Mouse (Mus musculus): ENCODE measurements at regions not wholly inside any gene's neighbourhood (a gene's known extent, or its start where the extent isn't known, plus 50 kb on each side); places are given as distances from the start of the nearest gene placed in this dataset.

DNA sequence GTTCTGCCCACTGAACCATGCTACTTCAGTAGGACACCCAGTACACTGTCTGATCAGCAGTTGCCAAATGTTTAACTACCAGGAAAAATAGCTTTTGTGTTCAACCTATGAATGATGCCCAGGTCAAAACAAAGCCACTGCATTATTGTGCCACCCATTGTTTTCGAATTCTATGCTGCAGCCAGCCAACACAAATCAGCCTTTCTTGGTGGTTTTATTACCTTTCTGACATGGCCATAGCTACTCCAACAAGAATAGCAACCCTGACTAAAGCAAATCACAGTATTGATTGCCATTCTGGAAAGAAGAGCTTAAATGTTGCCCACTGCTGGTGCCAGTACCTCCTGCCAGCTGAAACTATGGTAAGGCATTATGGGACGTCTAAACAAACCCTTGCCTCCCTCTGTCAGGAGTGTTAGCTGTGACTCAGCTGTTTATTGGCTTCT, 225.7 kb downstream of the Basp1 start:
- Histone ChIP-seq H3K9me3 (replicated peaks; ENCODE audit: control insufficient read depth, low read length) (no peaks in the 10 kb centered on the region), H3K4me3 (ENCODE audit: low read depth, low read length) (no peak overlapping the region), H3K27ac (ENCODE audit: low read depth) (no peak overlapping the region), H3K27me3 (ENCODE audit: control insufficient read depth, insufficient read depth, low read length) (no peaks in the 10 kb centered on the region), H3K9ac (replicated peaks; ENCODE audit: low read depth, low read length) (no peak overlapping the region), H3K4me2 (ENCODE audit: low read depth, low read length) (no peak overlapping the region), H3K36me3 (replicated peaks; ENCODE audit: control insufficient read depth, insufficient read depth, low read length) (no peaks in the 10 kb centered on the region), H3K4me1 (ENCODE audit: control insufficient read depth, insufficient read depth) (no peaks in the 10 kb centered on the region)
- TF ChIP-seq CTCF (IDR thresholded peaks at IDR 0.05; ENCODE audit: low read depth) = no peak
- no peak for TF ChIP-seq EP300 (IDR thresholded peaks at IDR 0.05; ENCODE audit: low read depth)
- DNase-seq (ENCODE audit: low spot score) (no peak), ATAC-seq (ENCODE audit: insufficient read depth, low read depth) (no peak)
- WGBS = 65% methylated on average over 2 of the region's 2 CpGs

DNA sequence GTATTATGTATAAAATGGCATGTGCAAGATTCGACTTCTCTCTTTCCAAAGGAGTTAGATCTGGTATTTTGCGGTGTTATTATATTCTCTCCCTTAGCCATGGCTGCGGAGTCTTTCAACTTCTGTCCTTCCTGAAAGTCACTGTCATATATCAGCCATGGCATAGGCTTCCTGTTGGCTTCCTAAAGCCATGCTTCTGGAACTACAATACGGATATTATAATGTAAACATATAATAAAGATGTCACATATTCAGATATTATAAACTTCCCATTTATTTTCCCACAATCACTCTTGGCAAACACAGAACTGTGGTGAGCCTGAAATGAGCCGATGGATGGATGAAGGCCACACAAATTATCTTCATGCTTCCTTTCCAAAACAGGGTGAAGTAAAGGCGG, 240.8 kb downstream of the Basp1 start:
- 69% methylated on average over 6 of the region's 6 CpGs for WGBS
- TF ChIP-seq CTCF (IDR thresholded peaks at IDR 0.05; ENCODE audit: low read depth) = no peak
- TF ChIP-seq EP300 (IDR thresholded peaks at IDR 0.05; ENCODE audit: low read depth) = no peak
- Histone ChIP-seq H3K27me3 (ENCODE audit: control insufficient read depth, insufficient read depth, low read length) (no peaks in the 10 kb centered on the region), H3K27ac (ENCODE audit: low read depth) (no peak overlapping the region), H3K4me3 (ENCODE audit: low read depth, low read length) (no peak overlapping the region), H3K9me3 (replicated peaks; ENCODE audit: control insufficient read depth, low read length) (no peaks in the 10 kb centered on the region), H3K4me2 (ENCODE audit: low read depth, low read length) (no peak overlapping the region), H3K9ac (replicated peaks; ENCODE audit: low read depth, low read length) (no peak overlapping the region), H3K4me1 (ENCODE audit: control insufficient read depth, insufficient read depth) (no peaks in the 10 kb centered on the region), H3K36me3 (replicated peaks; ENCODE audit: control insufficient read depth, insufficient read depth, low read length) (no peaks in the 10 kb centered on the region)
- no peak for DNase-seq (ENCODE audit: low spot score)
- no peak for ATAC-seq (ENCODE audit: insufficient read depth, low read depth)

DNA sequence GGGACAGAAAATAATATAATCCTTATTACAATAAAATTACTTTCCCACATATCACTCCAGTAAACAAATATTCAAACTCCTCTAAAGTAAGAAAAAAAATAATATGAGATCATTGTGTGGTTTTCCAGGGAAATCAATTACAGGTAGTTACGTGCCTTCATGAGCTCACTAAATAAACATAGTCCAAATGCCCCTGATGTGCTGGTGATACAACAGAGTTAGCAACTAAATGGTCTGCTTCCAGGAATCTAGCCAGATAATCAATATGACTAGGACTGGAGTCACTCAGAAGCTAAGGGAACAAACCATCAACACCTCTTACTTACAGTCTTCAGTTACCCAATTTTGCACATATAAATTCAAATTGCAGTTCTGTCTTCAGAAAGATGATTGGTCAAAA, 267.2 kb downstream of the Basp1 start:
- Histone ChIP-seq H3K9me3 (replicated peaks; ENCODE audit: control insufficient read depth, low read length) (no peaks in the 10 kb centered on the region), H3K9ac (replicated peaks; ENCODE audit: low read depth, low read length) (no peak overlapping the region), H3K27me3 (ENCODE audit: control insufficient read depth, insufficient read depth, low read length) (no peaks in the 10 kb centered on the region), H3K27ac (ENCODE audit: low read depth) (no peak overlapping the region), H3K4me3 (ENCODE audit: low read depth, low read length) (no peak overlapping the region), H3K4me1 (ENCODE audit: control insufficient read depth, insufficient read depth) (no peaks in the 10 kb centered on the region), H3K4me2 (ENCODE audit: low read depth, low read length) (no peak overlapping the region), H3K36me3 (replicated peaks; ENCODE audit: control insufficient read depth, insufficient read depth, low read length) (no peaks in the 10 kb centered on the region)
- DNase-seq (ENCODE audit: low spot score) = no peak
- no peak for TF ChIP-seq EP300 (IDR thresholded peaks at IDR 0.05; ENCODE audit: low read depth)
- TF ChIP-seq CTCF (IDR thresholded peaks at IDR 0.05; ENCODE audit: low read depth) = no peak
- WGBS = 81% methylated on average over 1 of the region's 1 CpGs
- no peak for ATAC-seq (ENCODE audit: insufficient read depth, low read depth)

DNA sequence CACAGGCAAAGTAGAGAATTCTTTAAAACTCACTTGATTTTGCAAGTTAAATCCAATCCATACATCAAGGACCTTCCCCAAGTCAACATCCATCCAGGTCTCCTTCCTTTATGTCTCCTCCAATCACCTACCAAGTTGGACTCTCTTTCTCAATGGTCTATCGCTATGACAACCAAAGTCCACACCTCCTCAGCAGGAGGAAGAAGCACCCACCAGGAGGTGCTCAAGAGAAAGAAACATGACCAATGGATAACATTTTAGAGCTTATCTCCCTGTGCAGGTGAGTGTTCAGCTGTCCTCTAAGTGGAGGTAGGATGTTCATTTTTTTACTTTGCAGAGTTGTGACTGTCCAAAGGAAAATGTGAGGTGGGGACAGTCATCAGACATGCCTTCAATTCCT, 269.3 kb downstream of the Basp1 start:
- DNase-seq (ENCODE audit: low spot score) (no peak), ATAC-seq (ENCODE audit: insufficient read depth, low read depth) (no peak)
- no peaks in the 10 kb centered on the region for H3K9me3 ChIP-seq (replicated peaks; ENCODE audit: control insufficient read depth, low read length)
- H3K27ac ChIP-seq (ENCODE audit: low read depth) = no peak overlapping the region
- no peak overlapping the region for H3K4me2 ChIP-seq (ENCODE audit: low read depth, low read length)
- no peak overlapping the region for H3K4me3 ChIP-seq (ENCODE audit: low read depth, low read length)
- no peaks in the 10 kb centered on the region for H3K27me3 ChIP-seq (ENCODE audit: control insufficient read depth, insufficient read depth, low read length)
- WGBS = 71% methylated on average over 1 of the region's 1 CpGs
- no peaks in the 10 kb centered on the region for H3K36me3 ChIP-seq (replicated peaks; ENCODE audit: control insufficient read depth, insufficient read depth, low read length)
- no peak overlapping the region for H3K9ac ChIP-seq (replicated peaks; ENCODE audit: low read depth, low read length)
- no peaks in the 10 kb centered on the region for H3K4me1 ChIP-seq (ENCODE audit: control insufficient read depth, insufficient read depth)
- TF ChIP-seq EP300 (IDR thresholded peaks at IDR 0.05; ENCODE audit: low read depth) (no peak), CTCF (IDR thresholded peaks at IDR 0.05; ENCODE audit: low read depth) (no peak)

DNA sequence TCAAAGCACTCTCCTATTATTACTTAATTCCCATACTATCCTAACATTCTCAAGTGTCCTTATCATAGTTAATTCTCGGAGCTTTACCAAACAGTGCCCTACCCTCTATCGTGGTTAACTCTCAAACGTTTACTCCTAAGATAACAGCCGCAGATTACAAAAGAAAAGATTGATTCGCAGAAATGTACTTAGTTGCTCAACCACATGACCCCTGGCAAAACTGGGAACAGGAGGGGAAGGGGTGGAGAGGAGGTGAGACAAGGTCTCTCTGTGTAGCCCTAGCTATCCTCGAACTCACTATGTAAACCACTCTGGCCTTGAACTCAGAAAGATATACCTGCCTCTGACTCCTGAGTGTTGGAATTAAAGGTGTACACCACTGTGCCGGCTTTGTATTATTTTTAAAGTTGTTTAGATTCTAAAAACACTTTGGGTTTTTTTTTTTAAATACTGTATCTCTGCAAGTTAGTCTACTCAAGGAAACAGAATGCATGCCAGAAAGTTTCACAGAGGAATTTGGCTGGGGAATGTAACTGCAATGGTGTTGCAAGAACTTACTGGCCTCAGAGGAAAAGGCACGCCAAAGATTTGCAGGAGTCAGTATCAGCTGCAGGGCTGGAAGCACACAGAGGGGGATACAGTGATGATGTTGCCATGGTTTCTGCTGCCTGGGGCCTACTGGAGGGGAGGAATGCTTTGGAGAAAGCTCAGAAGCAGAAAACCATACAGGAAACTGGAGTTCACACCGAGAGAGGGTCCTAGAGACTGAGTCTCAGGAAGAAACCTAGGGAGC, 273.0 kb downstream of the Basp1 start:
- no peaks in the 10 kb centered on the region for H3K27me3 ChIP-seq (ENCODE audit: control insufficient read depth, insufficient read depth, low read length)
- no peaks in the 10 kb centered on the region for H3K36me3 ChIP-seq (replicated peaks; ENCODE audit: control insufficient read depth, insufficient read depth, low read length)
- 44% methylated on average over 9 of the region's 9 CpGs for whole genome bisulfite sequencing
- H3K9ac ChIP-seq (replicated peaks; ENCODE audit: low read depth, low read length) = no peak overlapping the region
- H3K4me2 ChIP-seq (ENCODE audit: low read depth, low read length) = no peak overlapping the region
- H3K4me1 ChIP-seq (ENCODE audit: control insufficient read depth, insufficient read depth) = no peaks in the 10 kb centered on the region
- ATAC-seq (ENCODE audit: insufficient read depth, low read depth) (no peak), DNase-seq (ENCODE audit: low spot score) (peak; percentile 34)
- H3K4me3 ChIP-seq (ENCODE audit: low read depth, low read length) = no peak overlapping the region
- no peak overlapping the region for H3K27ac ChIP-seq (ENCODE audit: low read depth)
- TF ChIP-seq EP300 (IDR thresholded peaks at IDR 0.05; ENCODE audit: low read depth) (no peak), CTCF (IDR thresholded peaks at IDR 0.05; ENCODE audit: low read depth) (no peak)
- no peaks in the 10 kb centered on the region for H3K9me3 ChIP-seq (replicated peaks; ENCODE audit: control insufficient read depth, low read length)

DNA sequence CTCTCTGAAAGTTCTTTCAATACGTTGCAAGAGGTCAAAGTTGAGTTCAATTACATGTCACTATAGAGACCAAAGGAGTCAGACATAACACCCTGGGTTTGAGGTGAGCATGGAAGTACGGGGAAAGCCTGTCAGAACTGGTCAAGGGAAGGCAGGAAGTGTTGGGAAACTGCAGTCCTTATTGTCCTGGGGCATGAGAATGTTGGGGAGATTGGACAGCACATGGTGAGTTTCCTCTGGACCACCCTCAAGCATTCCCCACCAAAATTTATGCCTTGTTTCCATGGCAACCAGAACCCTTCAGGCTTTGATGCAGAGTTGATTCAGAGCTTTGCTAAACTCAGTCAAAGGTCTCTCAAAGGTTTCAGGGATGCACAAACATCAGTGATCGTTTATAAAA, 276.5 kb downstream of the Basp1 start:
- WGBS = 64% methylated on average over 3 of the region's 3 CpGs
- Histone ChIP-seq H3K27me3 (ENCODE audit: control insufficient read depth, insufficient read depth, low read length) (no peaks in the 10 kb centered on the region), H3K4me2 (ENCODE audit: low read depth, low read length) (no peak overlapping the region), H3K27ac (ENCODE audit: low read depth) (no peak overlapping the region), H3K4me3 (ENCODE audit: low read depth, low read length) (no peak overlapping the region), H3K4me1 (ENCODE audit: control insufficient read depth, insufficient read depth) (no peaks in the 10 kb centered on the region), H3K36me3 (replicated peaks; ENCODE audit: control insufficient read depth, insufficient read depth, low read length) (no peaks in the 10 kb centered on the region), H3K9me3 (replicated peaks; ENCODE audit: control insufficient read depth, low read length) (no peaks in the 10 kb centered on the region), H3K9ac (replicated peaks; ENCODE audit: low read depth, low read length) (no peak overlapping the region)
- DNase-seq (ENCODE audit: low spot score) = no peak
- no peak for TF ChIP-seq EP300 (IDR thresholded peaks at IDR 0.05; ENCODE audit: low read depth)
- TF ChIP-seq CTCF (IDR thresholded peaks at IDR 0.05; ENCODE audit: low read depth) = no peak
- ATAC-seq (ENCODE audit: insufficient read depth, low read depth) = no peak

All from heart, postnatal 0 days (tissue).